Comparison of ENCODE assay signal across 8 mouse cellular contexts in genomic region chr6:120665816-120666760, GRCm38 (mm10). TPM values are rescaled to one million over a fixed set of nuclear protein-coding genes. Genes with fewer than 3 reads are reported as not detected.
DNase-seq lines count a peak whose midpoint lies in the region; ATAC-seq and TF ChIP-seq lines count a peak whose summit lies in the region.

TSS of gene Cecr2 (plus strand) at chr6:120666369.

- H3K9ac ChIP-seq in MEL (ENCODE audit: control insufficient read depth, low read depth, low read length, poor library complexity, severe bottlenecking), result peak within 1 kb of the TSS; percentile 95
- H3K9ac ChIP-seq in forebrain, postnatal 0 days, result peak within 1 kb of the TSS; percentile 68
- peak within 1 kb of the TSS; percentile 82 for H3K9ac ChIP-seq in lung, embryonic 16.5 days (ENCODE audit: low read length)

- H3K4me2 ChIP-seq in forebrain, postnatal 0 days (ENCODE audit: low read depth), result peak within 1 kb of the TSS; percentile 95
- H3K4me2 ChIP-seq in lung, embryonic 16.5 days (ENCODE audit: low read depth, low read length), result peak within 1 kb of the TSS; percentile 95

- TF ChIP-seq EP300 in MEL (IDR thresholded peaks at IDR 0.05; ENCODE audit: low read depth in 1 of 2, low read length in 2 of 2), result no peak

- no peaks in the 10 kb centered on the region for H3K27me3 ChIP-seq in MEL (ENCODE audit: control insufficient read depth in 1 of 2, insufficient read depth in 2 of 2, low read length in 2 of 2)
- H3K27me3 ChIP-seq in cerebellum, adult 2 months (ENCODE audit: control insufficient read depth, insufficient read depth, low read length), result no peaks in the 10 kb centered on the region
- no peaks in the 10 kb centered on the region for H3K27me3 ChIP-seq in forebrain, postnatal 0 days (ENCODE audit: insufficient read depth, low read length)
- no peaks in the 10 kb centered on the region; the same call in 1 of the 2 replicates for H3K27me3 ChIP-seq in lung, embryonic 16.5 days (ENCODE audit: control insufficient read depth, insufficient read depth, low read depth, low read length)

- TF ChIP-seq RAD21 in MEL (IDR thresholded peaks at IDR 0.05; ENCODE audit: low read depth, low read length), result no peak

- no peaks in the 10 kb centered on the region for H3K9me3 ChIP-seq in MEL (replicated peaks; ENCODE audit: insufficient read depth, low read length)
- H3K9me3 ChIP-seq in forebrain, postnatal 0 days (ENCODE audit: low read length), result no peaks in the 10 kb centered on the region
- H3K9me3 ChIP-seq in lung, embryonic 16.5 days (ENCODE audit: control insufficient read depth, low read length), result no peaks in the 10 kb centered on the region

- H3K4me3 ChIP-seq in MEL (ENCODE audit: control insufficient read depth in 1 of 2, insufficient read depth in 1 of 2, low read depth in 2 of 2, low read length in 2 of 2), result peak within 1 kb of the TSS; percentile 87 to 97
- peak within 1 kb of the TSS; percentile 95 for H3K4me3 ChIP-seq in cerebellum, adult 2 months (replicated peaks; ENCODE audit: insufficient read depth, low read depth, low read length)
- peak within 1 kb of the TSS; percentile 92 for H3K4me3 ChIP-seq in forebrain, postnatal 0 days (ENCODE audit: low read depth, low read length)
- peak within 1 kb of the TSS; percentile 79 for H3K4me3 ChIP-seq in lung, embryonic 16.5 days (ENCODE audit: low read length)

- no peak; a peak in 1 of 6 replicates for TF ChIP-seq CTCF in MEL (IDR thresholded peaks at IDR 0.05 in 2 of 3, conservative IDR thresholded peaks at IDR 0.05 in 1 of 3; ENCODE audit: control insufficient read depth in 1 of 3, insufficient read depth in 1 of 3, low read depth in 2 of 3, low read length in 3 of 3, poor library complexity in 1 of 3, severe bottlenecking in 1 of 3)
- no peak for TF ChIP-seq CTCF in cerebellum, adult 2 months (IDR thresholded peaks at IDR 0.05; ENCODE audit: borderline replicate concordance, insufficient read depth, low read depth, low read length)
- no peak; the same call in 1 of the 2 replicates for TF ChIP-seq CTCF in forebrain, postnatal 0 days (IDR thresholded peaks at IDR 0.05; ENCODE audit: low read depth)

- peaks cover 0 to 11% of the 10 kb centered on the region in 2 experiments for H3K4me1 ChIP-seq in MEL (ENCODE audit: control insufficient read depth in 1 of 2, insufficient read depth in 2 of 2, low read length in 2 of 2)
- no peaks in the 10 kb centered on the region; the same call in 1 of the 2 replicates for H3K4me1 ChIP-seq in cerebellum, adult 2 months (ENCODE audit: control insufficient read depth, insufficient read depth, low read length)
- H3K4me1 ChIP-seq in forebrain, postnatal 0 days (ENCODE audit: insufficient read depth), result 0 out of 2 replicates have a peak, but pooled peaks cover 5% of the 10 kb centered on the region
- 0 out of 2 replicates have a peak, but pooled peaks cover 4% of the 10 kb centered on the region for H3K4me1 ChIP-seq in lung, embryonic 16.5 days (replicated peaks; ENCODE audit: control insufficient read depth, insufficient read depth, low read length)

- H3K36me3 ChIP-seq in MEL (ENCODE audit: control insufficient read depth in 1 of 2, insufficient read depth in 2 of 2, low read length in 2 of 2), result peaks cover 0 to 12% of the 10 kb centered on the region in 2 experiments; a peak in 2 of 4 replicates
- H3K36me3 ChIP-seq in forebrain, postnatal 0 days (ENCODE audit: insufficient read depth), result no peaks in the 10 kb centered on the region
- H3K36me3 ChIP-seq in lung, embryonic 16.5 days (ENCODE audit: control insufficient read depth, insufficient read depth, low read length), result no peaks in the 10 kb centered on the region

- TF ChIP-seq POLR2A in MEL (IDR thresholded peaks at IDR 0.05; ENCODE audit: control insufficient read depth in 1 of 2, insufficient read depth in 1 of 2, low read depth in 1 of 2, low read length in 2 of 2, poor library complexity in 1 of 2), result peak; percentile 28 to 82; a peak in 3 of 4 replicates
- no peak for TF ChIP-seq POLR2A in cerebellum, adult 2 months (IDR thresholded peaks at IDR 0.05; ENCODE audit: borderline replicate concordance, insufficient read depth, low read length)

- H3K79me2 ChIP-seq in MEL (ENCODE audit: control insufficient read depth, insufficient read depth, low read length, poor library complexity), result peaks cover 24% of the 10 kb centered on the region

- peak within 1 kb of the TSS; percentile 79 for H3K27ac ChIP-seq in MEL (ENCODE audit: control insufficient read depth, low read depth, low read length)
- H3K27ac ChIP-seq in cerebellum, adult 2 months (ENCODE audit: insufficient read depth, low read length), result peak within 1 kb of the TSS; percentile 55
- H3K27ac ChIP-seq in forebrain, postnatal 0 days (ENCODE audit: low read depth, low read length), result peak within 1 kb of the TSS; percentile 88
- peak within 1 kb of the TSS; percentile 96 for H3K27ac ChIP-seq in lung, embryonic 16.5 days (ENCODE audit: low read length)

- peak; percentile 85 for ATAC-seq in forebrain, postnatal 0 days
- peak; percentile 87 for ATAC-seq in lung, embryonic 16.5 days (ENCODE audit: low read depth)

- under 1% methylated on average over 118 of the region's 127 CpGs for WGBS in cerebellum, adult 2 months
- 3% methylated on average over 100 of the region's 127 CpGs for WGBS in forebrain, postnatal 0 days
- under 1% methylated on average over 71 of the region's 127 CpGs for WGBS in lung, embryonic 16.5 days

- DNase-seq in MEL (ENCODE audit: low read depth, low spot score), result peak; percentile 88
- DNase-seq in cerebellum, adult 2 months, result peak; percentile 71 to 75
- peak; percentile 83 for DNase-seq in forebrain, postnatal 0 days
- peak; percentile 74 for DNase-seq in heart, postnatal 4 days
- DNase-seq in layer of hippocampus, adult 9-11 months, result peak; percentile 61
- peak; percentile 77 for DNase-seq in ovary, postnatal 36 days (ENCODE audit: low spot score)
- DNase-seq in thymus, postnatal 14 days, result peak; percentile 73

TF ChIP-seq in MEL, 35 proteins besides CTCF, POLR2A, EP300 and RAD21:
- TF ChIP-seq ETS1 (IDR thresholded peaks at IDR 0.05; ENCODE audit: low read depth, low read length), result peak; percentile 53
- no peak for TF ChIP-seq JUND (IDR thresholded peaks at IDR 0.05; ENCODE audit: low read depth, low read length)
- no peak for TF ChIP-seq POLR2AphosphoS5 (IDR thresholded peaks at IDR 0.05; ENCODE audit: borderline replicate concordance, low read depth, low read length)
- peak; percentile 26; the same call in 1 of the 2 replicates for TF ChIP-seq NRF1 (IDR thresholded peaks at IDR 0.05; ENCODE audit: insufficient read depth, low read depth, low read length, poor library complexity, severe bottlenecking)
- TF ChIP-seq ZC3H11A (IDR thresholded peaks at IDR 0.05; ENCODE audit: low read depth, low read length), result 0 out of 2 replicates have a peak, but pooled peaks have one; percentile 7
- TF ChIP-seq CHD1 (IDR thresholded peaks at IDR 0.05; ENCODE audit: low read depth, low read length), result peak; percentile 97
- TF ChIP-seq HCFC1 (IDR thresholded peaks at IDR 0.05; ENCODE audit: low read depth, low read length), result peak; percentile 56; the same call in 1 of the 2 replicates
- no peak for TF ChIP-seq CHD2 (IDR thresholded peaks at IDR 0.05; ENCODE audit: low read length)
- TF ChIP-seq MAX (IDR thresholded peaks at IDR 0.05; ENCODE audit: low read length), result peak; percentile 92
- no peak for TF ChIP-seq MYB (IDR thresholded peaks at IDR 0.05; ENCODE audit: low read depth, low read length)
- TF ChIP-seq TAL1 (IDR thresholded peaks at IDR 0.05; ENCODE audit: low read length), result no peak
- TF ChIP-seq MXI1 (IDR thresholded peaks at IDR 0.05; ENCODE audit: low read depth, low read length), result peak; percentile 99
- no peak for TF ChIP-seq GABPA (IDR thresholded peaks at IDR 0.05; ENCODE audit: low read depth, low read length)
- peak; percentile 63 for TF ChIP-seq TBP (IDR thresholded peaks at IDR 0.05; ENCODE audit: low read depth, low read length)
- TF ChIP-seq MYC (IDR thresholded peaks at IDR 0.05; ENCODE audit: low read depth, low read length), result peak; percentile 94
- peak; percentile 99 for TF ChIP-seq SIN3A (IDR thresholded peaks at IDR 0.05; ENCODE audit: low read length)
- TF ChIP-seq GATA1 (IDR thresholded peaks at IDR 0.05; ENCODE audit: low read depth, low read length), result no peak
- TF ChIP-seq UBTF (IDR thresholded peaks at IDR 0.05; ENCODE audit: borderline replicate concordance, insufficient read depth, low read depth, low read length), result peak; percentile 93; the same call in 1 of the 2 replicates
- 0 out of 2 replicates have a peak, but pooled peaks have one; percentile 50 for TF ChIP-seq POLR2AphosphoS2 (IDR thresholded peaks at IDR 0.05; ENCODE audit: low read length)
- peak; percentile 64 for TF ChIP-seq TCF12 (IDR thresholded peaks at IDR 0.05; ENCODE audit: low read depth, low read length)
- TF ChIP-seq E2F4 (IDR thresholded peaks at IDR 0.05; ENCODE audit: borderline replicate concordance, low read depth, low read length), result 0 out of 2 replicates have a peak, but pooled peaks have one; percentile 59
- peak; percentile 71; the same call in 1 of the 2 replicates for TF ChIP-seq MAZ (IDR thresholded peaks at IDR 0.05; ENCODE audit: low read depth, low read length)
- TF ChIP-seq ELF1 (IDR thresholded peaks at IDR 0.05; ENCODE audit: low read depth, low read length), result no peak
- TF ChIP-seq ZMIZ1 (IDR thresholded peaks at IDR 0.05; ENCODE audit: low read depth, low read length), result no peak
- TF ChIP-seq USF1 (IDR thresholded peaks at IDR 0.05; ENCODE audit: low read depth, low read length), result peak; percentile 70
- TF ChIP-seq ZNF384 (IDR thresholded peaks at IDR 0.05; ENCODE audit: low read depth, low read length), result no peak
- peak; percentile 66 for TF ChIP-seq NELFE (IDR thresholded peaks at IDR 0.05; ENCODE audit: low read depth, low read length)
- no peak for TF ChIP-seq RCOR1 (IDR thresholded peaks at IDR 0.05; ENCODE audit: low read depth, low read length)

RNA-seq across cellular contexts. Expression of gene Cecr2, which starts in this region (rescaled TPM):
- 4.0 and 5.1 TPM in 2 replicates for total RNA-seq in MEL (2012; rRNA removed)
- polyA plus RNA-seq in MEL (2012; ENCODE audit: insufficient read depth in 1 of 2, insufficient read length in 2 of 2, low read depth in 1 of 2, low replicate concordance in 2 of 2, missing spikeins in 1 of 2), result 1 to 10 TPM in 1 of 2 experiments, not detected in 1; 8.7 TPM
- 7.4 and 7.6 TPM in 2 replicates for polyA plus RNA-seq in cerebellum, adult 2 months (2012; rRNA removed)
- 3.2 and 4.1 TPM in 2 replicates for total RNA-seq in forebrain, postnatal 0 days (2014; rRNA removed)
- 0.96 and 1.1 TPM in 2 replicates for polyA plus RNA-seq in forebrain, postnatal 0 days (2015; fragmentation: Nextera tagmentation; extraction: Ambion mirVana)
- 1 to 10 TPM; 8.0 to 9.5 TPM for total RNA-seq in heart, postnatal 4 days (2021)
- 1.8 and 2.2 TPM in 2 replicates for polyA plus RNA-seq in lung, embryonic 16.5 days (2015; fragmentation: Nextera tagmentation; extraction: Ambion mirVana)

Comparison
In these comparisons a context has a peak if more than half of its experiments do, and no peak if none do; other contexts are left out.
1. Peak in every context shown above with its lines: DNase-seq, ATAC-seq, H3K4me3 ChIP-seq and H3K27ac ChIP-seq.